Mouse (Mus musculus): Measurements from ENCODE around the gene Klk1b22.
"Not testable (repeated sequence)": the region's sequence is repeated elsewhere in the genome, so short reads cannot be mapped to it uniquely, and the experiment has no call there.

Gene Klk1b22

DNA sequence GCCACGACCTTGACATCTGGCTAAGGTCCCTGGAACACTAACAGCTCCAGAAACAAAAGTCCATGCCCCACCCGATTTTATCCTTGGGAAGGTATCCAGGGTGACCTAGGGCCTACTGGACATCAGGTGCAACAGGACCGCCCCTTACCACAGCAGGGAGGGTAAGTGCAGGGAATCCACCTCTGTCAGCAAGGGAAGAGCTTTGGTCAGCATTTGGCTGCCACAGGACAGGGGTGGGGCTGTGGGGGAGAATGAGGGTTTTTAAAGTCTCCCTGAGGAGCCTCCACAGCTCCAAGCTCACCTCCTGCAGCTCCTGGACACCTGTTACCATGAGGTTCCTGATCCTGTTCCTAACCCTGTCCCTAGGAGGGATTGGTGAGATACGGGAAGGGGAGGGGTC, at the start of gene Klk1b22:
Gene Klk1b22 (plus strand): TSS at position 301 of the 400 bp plus-strand sequence.
- DNase-seq: no peak

DNA sequence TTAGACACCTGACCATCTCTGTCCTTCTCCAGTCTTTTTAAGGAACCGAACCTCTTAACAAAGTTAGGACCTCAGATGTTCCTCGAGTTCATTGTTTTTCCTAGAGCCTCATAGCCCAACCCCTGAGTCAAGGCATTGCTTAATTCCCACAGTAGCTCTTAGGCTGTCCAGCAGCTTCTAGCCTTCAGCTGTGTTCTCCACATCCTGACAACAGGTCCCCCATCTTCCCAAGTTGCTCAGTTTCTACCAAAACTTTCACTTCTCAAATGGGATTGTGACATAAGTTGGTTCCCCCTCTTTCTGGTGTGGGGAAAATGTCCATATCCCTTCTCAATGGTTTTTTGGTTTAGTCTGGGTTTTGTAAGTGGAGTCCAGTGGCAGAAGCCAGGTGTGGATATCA, 40.4 kb upstream of the Klk1b22 start:
- DNase-seq: no peak

DNA sequence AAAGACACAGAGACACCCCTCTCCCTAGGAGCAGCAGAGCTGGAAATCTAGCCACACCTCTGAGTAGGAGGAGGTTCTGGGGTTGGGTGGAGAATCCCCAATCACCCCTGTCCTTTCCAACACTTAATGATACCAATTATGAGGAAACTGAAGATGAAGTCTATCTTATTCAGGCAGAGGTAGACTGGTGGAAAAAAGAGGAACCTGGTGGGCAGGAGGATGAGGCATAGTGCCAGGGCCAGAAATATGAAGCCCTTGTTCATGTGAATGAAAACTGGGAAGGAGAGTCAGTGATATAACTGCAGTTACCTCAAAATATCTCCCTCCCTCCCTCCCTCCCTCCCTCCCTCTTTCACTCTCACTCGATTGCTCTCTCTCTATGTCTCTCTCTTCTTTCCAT, 34.8 kb upstream of the Klk1b22 start:
- DNase-seq: no peak

DNA sequence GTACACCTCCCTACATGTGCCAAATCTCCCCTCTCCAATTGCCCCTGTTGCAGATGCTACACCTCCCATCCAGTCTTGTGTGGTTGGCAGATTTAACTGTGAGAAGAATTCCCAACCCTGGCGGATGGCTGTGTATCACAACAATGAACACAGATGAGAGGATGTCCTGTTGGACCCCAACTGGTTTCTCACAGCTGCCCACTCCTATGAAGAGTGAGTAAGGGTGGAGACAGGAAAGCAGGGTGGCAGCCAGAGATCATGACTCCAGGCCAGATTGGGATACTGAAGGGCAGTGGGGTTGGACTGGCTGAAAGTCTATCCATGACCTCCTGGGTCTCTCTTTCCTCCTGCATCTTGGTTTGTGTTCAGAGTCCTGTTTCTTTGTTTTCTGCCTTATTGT, 16.4 kb upstream of the Klk1b22 start:
- DNase-seq: no peak

DNA sequence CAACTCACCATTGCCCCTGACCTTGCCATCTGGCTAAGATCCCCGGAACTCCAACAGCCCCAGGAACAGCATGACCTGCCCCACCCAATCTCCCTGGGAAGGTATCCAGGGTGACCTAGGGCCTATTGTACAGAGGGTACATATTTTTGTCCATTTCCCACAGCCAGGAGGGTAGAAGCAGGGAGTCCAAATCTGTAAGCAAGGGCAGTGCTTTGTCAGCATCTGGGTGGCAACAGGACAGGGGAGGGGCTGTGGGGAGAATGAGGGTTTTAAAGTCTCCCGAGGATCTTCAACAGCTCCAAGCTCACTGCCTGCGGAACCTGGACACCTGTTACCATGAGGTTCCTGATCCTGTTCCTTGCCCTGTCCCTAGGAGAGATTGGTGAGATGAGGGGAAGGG, 10.4 kb upstream of the Klk1b22 start, which contains the start of gene Klk1b21:
Gene Klk1b21 (plus strand): TSS at position 301 of the 400 bp plus-strand sequence.
- DNase-seq: not testable (repeated sequence)

DNA sequence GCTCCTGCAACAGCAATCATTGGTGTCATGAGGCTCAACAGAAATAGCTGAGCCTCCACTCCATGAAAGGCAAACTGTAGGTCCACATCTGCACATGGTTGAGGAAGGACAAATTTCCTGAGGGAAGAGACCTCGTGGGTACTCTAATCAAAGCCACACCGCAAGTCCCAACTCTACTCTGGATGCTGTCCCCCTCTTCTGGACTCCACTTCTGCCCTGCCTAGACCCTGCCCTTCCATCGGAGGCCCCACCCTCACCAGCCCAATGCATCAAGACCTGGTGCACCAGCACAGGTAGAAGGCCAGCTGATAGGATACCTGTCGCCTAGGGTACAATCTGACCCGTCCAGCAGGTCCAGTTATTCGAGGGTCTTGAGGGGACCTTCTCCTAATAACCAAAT, 11.0 kb downstream of the Klk1b22 start:
- DNase-seq: no peak

DNA sequence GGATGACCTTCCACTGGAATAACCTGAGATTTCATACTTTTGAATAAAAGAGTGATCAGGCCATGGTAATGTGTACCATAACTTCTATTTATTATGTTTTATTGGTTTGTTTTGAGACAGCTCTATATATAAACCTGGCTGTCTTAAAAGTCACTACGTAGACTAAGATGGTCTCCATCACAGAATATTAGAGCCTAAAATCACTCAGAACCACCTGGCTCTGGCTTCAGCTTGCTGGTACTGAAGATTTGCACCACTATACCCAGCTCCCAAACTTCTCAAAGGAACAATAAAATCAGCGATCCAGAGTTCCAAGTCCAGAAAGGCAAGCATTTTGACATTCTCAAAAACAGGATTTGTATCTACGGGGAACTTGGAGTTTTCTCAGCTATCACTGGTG, 24.0 kb downstream of the Klk1b22 start, which contains the start of gene Klk1b16:
Gene Klk1b16 (plus strand): TSS at position 301 of the 400 bp plus-strand sequence.
- no peak for DNase-seq
